Mouse (Mus musculus): ENCODE data around the gene Ccdc175. TPM values are rescaled to one million over a fixed set of nuclear protein-coding genes. Genes with fewer than 3 reads are reported as not detected.
A peak's percentile ranks its signal among the peaks of the same experiment; 100 is the strongest.

Gene Ccdc175
- polyA plus RNA-seq (2016; fragmentation: Nextera tagmentation; extraction: Ambion mirVana): not detected in 2 replicates

- H3K36me3 ChIP-seq: no peaks in the 10 kb centered on the region
- 81% methylated on average over 12 of the region's 12 CpGs for WGBS
- no peaks in the 10 kb centered on the region for H3K9me3 ChIP-seq (replicated peaks)
- DNase-seq (ENCODE audit: low spot score): no peak
- no peaks in the 10 kb centered on the region for H3K4me1 ChIP-seq
- H3K27ac ChIP-seq (replicated peaks): no peak within 1 kb of the TSS
- H3K4me3 ChIP-seq: no peak within 1 kb of the TSS
- H3K27me3 ChIP-seq (ENCODE audit: low read depth, poor library complexity, severe bottlenecking): no peaks in the 10 kb centered on the region
Observed at GRCm38 (mm10) chr12:72184929-72185328, at the start of gene Ccdc175. Gene Ccdc175, minus strand, starts transcription at chr12:72185029.

DNA sequence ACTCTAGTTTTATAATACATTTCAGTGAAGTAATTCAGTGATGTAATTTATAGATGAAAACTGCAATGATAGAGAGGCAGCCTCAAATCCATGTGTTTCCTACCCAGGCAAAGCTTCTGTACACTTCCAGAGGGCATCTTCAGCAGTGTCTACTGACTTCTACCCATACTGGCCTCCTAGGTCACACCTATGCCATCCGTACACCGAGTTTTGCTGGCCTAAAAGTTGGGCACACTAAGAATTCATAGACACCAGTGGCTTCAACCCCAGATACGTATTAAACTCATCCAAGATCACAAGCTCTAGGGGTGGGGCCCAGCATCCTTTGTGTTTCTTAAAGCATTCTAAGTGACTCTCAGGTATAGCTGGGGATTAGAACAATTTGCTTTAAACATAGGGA lies 49.3 kb upstream of the Ccdc175 start:
- peak overlapping the region; percentile 70; the same call in 1 of the 2 replicates for H3K4me3 ChIP-seq
- no peak overlapping the region for H3K27ac ChIP-seq (replicated peaks)

DNA sequence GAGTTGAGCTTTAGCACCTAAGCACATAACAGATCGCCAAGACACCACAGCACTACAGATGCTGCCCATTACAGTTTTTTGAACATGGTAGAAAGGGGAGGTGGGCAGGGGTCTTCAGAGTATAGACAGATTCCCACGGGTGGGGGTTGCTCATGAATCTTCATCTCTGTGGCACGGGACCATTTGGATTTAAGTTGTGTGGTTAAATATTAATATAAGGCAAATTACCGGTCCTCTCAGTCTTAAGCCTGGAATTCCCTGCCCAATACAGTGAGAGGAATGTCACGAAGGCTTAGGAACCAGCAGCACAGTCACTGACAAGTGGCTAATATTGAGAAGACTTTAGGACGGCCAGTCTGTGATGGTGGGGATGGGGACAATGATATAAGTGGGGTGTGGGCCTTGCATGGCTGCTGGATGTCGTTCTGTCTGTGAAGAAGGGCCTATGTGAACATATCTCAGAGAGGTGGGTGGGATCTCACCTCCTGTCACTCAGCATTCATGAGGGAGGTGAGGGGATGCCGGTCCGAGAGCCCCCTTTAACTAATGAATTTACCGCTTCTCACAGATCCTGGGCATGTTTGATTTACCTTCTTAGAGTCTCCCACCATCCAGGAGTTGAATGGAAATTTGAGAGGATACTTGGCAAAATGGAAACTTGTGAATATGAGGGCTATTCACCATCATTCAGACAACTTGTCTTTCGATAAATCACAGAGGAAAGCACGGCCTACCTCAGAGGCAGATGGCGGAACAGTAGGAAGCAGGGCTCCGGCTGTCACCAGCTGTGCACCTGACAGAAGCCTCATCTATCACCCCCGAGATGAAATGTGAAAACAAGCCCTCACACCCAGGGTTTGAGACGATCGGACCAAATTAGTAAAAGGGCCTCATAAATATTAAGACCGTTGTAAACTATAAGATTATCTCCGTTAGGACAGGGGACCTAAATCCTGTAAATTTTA lies 48.3 kb upstream of the Ccdc175 start:
- Histone ChIP-seq H3K36me3 (no peaks in the 10 kb centered on the region), H3K9me3 (replicated peaks) (no peaks in the 10 kb centered on the region), H3K27me3 (ENCODE audit: low read depth, poor library complexity, severe bottlenecking) (peaks cover 14% of the 10 kb centered on the region), H3K4me3 (peak overlapping the region; percentile 9; the same call in 1 of the 2 replicates), H3K4me1 (peaks cover 19% of the 10 kb centered on the region), H3K27ac (replicated peaks) (no peak overlapping the region)
- 90% methylated on average over 19 of the region's 19 CpGs for WGBS
- DNase-seq (ENCODE audit: low spot score): peak; percentile 3

More for the DNA sequence above, 49.3 kb upstream of the Ccdc175 start:
- no peaks in the 10 kb centered on the region for H3K9me3 ChIP-seq (replicated peaks)
- H3K4me1 ChIP-seq: peaks cover 21% of the 10 kb centered on the region
- DNase-seq (ENCODE audit: low spot score): no peak
- H3K36me3 ChIP-seq: no peaks in the 10 kb centered on the region
- WGBS: 88% methylated on average over 3 of the region's 3 CpGs
- peaks cover 23% of the 10 kb centered on the region for H3K27me3 ChIP-seq (ENCODE audit: low read depth, poor library complexity, severe bottlenecking)

- H3K36me3 ChIP-seq: no peaks in the 10 kb centered on the region
- no peak for DNase-seq (ENCODE audit: low spot score)
- peaks cover 26% of the 10 kb centered on the region for H3K4me1 ChIP-seq
- H3K9me3 ChIP-seq (replicated peaks): no peaks in the 10 kb centered on the region
- no peak overlapping the region for H3K4me3 ChIP-seq
- H3K27ac ChIP-seq (replicated peaks): no peak overlapping the region
- H3K27me3 ChIP-seq (ENCODE audit: low read depth, poor library complexity, severe bottlenecking): peaks cover 5% of the 10 kb centered on the region
- 88% methylated on average over 3 of the region's 3 CpGs for WGBS
Observed at GRCm38 (mm10) chr12:72232176-72232575, 47.3 kb upstream of the Ccdc175 start.

- 76% methylated on average over 8 of the region's 8 CpGs for WGBS
- no peak for DNase-seq (ENCODE audit: low spot score)
- Histone ChIP-seq H3K27ac (replicated peaks) (no peak overlapping the region), H3K4me3 (no peak overlapping the region), H3K36me3 (no peaks in the 10 kb centered on the region), H3K9me3 (replicated peaks) (no peaks in the 10 kb centered on the region), H3K27me3 (ENCODE audit: low read depth, poor library complexity, severe bottlenecking) (no peaks in the 10 kb centered on the region), H3K4me1 (peaks cover 12% of the 10 kb centered on the region; the same call in 1 of the 2 replicates)
Observed at GRCm38 (mm10) chr12:72229451-72230196, 44.8 kb upstream of the Ccdc175 start.

DNA sequence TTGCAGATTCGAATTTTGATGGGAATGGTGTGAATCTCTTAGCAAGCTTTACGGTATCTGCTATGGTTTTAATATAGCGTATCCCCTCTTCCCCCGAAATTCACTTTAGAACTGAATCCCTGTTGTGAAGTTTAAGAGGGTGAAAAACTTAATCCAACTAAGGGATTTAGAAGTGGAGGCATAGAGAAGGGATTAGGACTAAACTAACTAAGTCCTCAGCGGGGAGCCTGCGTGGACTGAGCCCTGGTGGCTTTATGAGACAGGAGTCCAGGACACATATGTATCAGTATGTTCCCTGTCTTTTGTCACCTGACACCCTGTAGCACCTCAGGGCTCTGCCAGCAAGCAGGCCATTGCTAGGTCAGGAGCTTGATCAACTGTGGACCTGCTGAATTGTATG lies 42.9 kb upstream of the Ccdc175 start:
- Histone ChIP-seq H3K27ac (replicated peaks) (no peak overlapping the region), H3K27me3 (ENCODE audit: low read depth, poor library complexity, severe bottlenecking) (no peaks in the 10 kb centered on the region), H3K36me3 (peaks cover 10% of the 10 kb centered on the region), H3K4me1 (peaks cover 12% of the 10 kb centered on the region; the same call in 1 of the 2 replicates), H3K9me3 (replicated peaks) (no peaks in the 10 kb centered on the region), H3K4me3 (no peak overlapping the region)
- DNase-seq (ENCODE audit: low spot score): no peak
- WGBS: 62% methylated on average over 6 of the region's 6 CpGs

GRCm38 (mm10) chr12:72225371-72225770 lies 40.5 kb upstream of the Ccdc175 start:
- H3K4me3 ChIP-seq: no peak overlapping the region
- no peaks in the 10 kb centered on the region for H3K27me3 ChIP-seq (ENCODE audit: low read depth, poor library complexity, severe bottlenecking)
- no peaks in the 10 kb centered on the region for H3K9me3 ChIP-seq (replicated peaks)
- H3K36me3 ChIP-seq: peaks cover 19% of the 10 kb centered on the region
- no peak for DNase-seq (ENCODE audit: low spot score)
- no peak overlapping the region for H3K27ac ChIP-seq (replicated peaks)
- H3K4me1 ChIP-seq: peaks cover 12% of the 10 kb centered on the region; the same call in 1 of the 2 replicates
- WGBS: 88% methylated on average over 3 of the region's 3 CpGs

- H3K4me3 ChIP-seq: no peak overlapping the region
- DNase-seq (ENCODE audit: low spot score): no peak
- H3K9me3 ChIP-seq (replicated peaks): no peaks in the 10 kb centered on the region
- no peaks in the 10 kb centered on the region for H3K27me3 ChIP-seq (ENCODE audit: low read depth, poor library complexity, severe bottlenecking)
- peaks cover 7% of the 10 kb centered on the region; the same call in 1 of the 2 replicates for H3K4me1 ChIP-seq
- no peak overlapping the region for H3K27ac ChIP-seq (replicated peaks)
- peaks cover 28% of the 10 kb centered on the region for H3K36me3 ChIP-seq
- WGBS: 91% methylated on average over 16 of the region's 16 CpGs
Observed at GRCm38 (mm10) chr12:72223557-72224102, 38.8 kb upstream of the Ccdc175 start.

DNA sequence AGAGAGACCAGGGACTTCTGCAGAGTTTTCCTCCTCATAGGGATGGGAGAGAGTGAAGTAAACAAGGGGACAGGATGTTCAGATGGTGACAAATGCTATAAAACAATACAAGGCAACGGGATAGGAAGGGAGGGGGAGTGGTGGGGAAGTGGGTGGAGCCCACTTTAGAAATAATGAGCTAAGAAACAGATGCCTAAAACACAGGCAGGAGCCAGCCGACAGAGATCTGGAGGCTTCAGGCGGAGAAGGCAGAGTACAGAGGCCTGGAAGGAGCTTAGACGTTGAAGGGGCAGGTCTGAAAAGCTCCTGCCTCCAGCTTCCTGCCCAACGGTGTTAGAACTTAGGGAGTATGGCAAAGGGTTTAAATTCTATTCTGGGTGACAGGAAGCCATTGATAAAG lies 28.7 kb upstream of the Ccdc175 start:
- DNase-seq (ENCODE audit: low spot score): no peak
- Histone ChIP-seq H3K36me3 (peaks cover 74% of the 10 kb centered on the region), H3K27me3 (ENCODE audit: low read depth, poor library complexity, severe bottlenecking) (no peaks in the 10 kb centered on the region), H3K4me3 (no peak overlapping the region), H3K9me3 (replicated peaks) (no peaks in the 10 kb centered on the region), H3K4me1 (no peaks in the 10 kb centered on the region), H3K27ac (replicated peaks) (no peak overlapping the region)
- WGBS: 63% methylated on average over 5 of the region's 5 CpGs

GRCm38 (mm10) chr12:72200828-72201227 lies 16.0 kb upstream of the Ccdc175 start:
- 88% methylated on average over 3 of the region's 3 CpGs for WGBS
- no peak overlapping the region for H3K27ac ChIP-seq (replicated peaks)
- no peak for DNase-seq (ENCODE audit: low spot score)
- no peak overlapping the region for H3K4me3 ChIP-seq
- H3K9me3 ChIP-seq (replicated peaks): no peaks in the 10 kb centered on the region
- no peaks in the 10 kb centered on the region for H3K36me3 ChIP-seq
- peaks cover 7% of the 10 kb centered on the region for H3K4me1 ChIP-seq
- H3K27me3 ChIP-seq (ENCODE audit: low read depth, poor library complexity, severe bottlenecking): no peaks in the 10 kb centered on the region

- H3K27ac ChIP-seq (replicated peaks): no peak overlapping the region; the same call in 1 of the 2 replicates
- H3K27me3 ChIP-seq (ENCODE audit: low read depth, poor library complexity, severe bottlenecking): no peaks in the 10 kb centered on the region
- no peak overlapping the region for H3K4me3 ChIP-seq
- H3K36me3 ChIP-seq: no peaks in the 10 kb centered on the region
- WGBS: 64% methylated on average over 18 of the region's 18 CpGs
- no peaks in the 10 kb centered on the region for H3K9me3 ChIP-seq (replicated peaks)
- peak; percentile 40 for DNase-seq (ENCODE audit: low spot score)
- H3K4me1 ChIP-seq: peaks cover 7% of the 10 kb centered on the region
Observed at GRCm38 (mm10) chr12:72197925-72198486, 13.2 kb upstream of the Ccdc175 start.

DNA sequence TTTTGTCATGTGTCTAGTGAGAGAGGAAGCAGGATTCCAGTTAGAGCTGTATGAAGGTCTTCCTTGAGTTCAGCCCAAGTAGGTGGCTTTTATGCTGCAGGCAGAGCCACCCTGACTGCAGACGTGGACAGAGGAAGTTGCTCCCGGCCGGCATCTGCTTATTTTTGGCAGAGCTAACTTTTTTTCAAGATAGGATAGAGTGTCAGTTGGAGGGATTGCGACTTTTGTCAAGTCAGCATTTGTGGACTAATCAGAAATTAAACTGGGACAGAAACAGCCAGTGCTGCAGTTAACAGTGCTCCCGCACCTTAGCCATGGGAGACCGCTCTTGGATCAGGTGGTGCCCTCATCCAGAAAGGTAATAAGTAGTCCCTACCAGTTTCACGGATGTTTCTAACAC lies 12.6 kb upstream of the Ccdc175 start:
- 80% methylated on average over 7 of the region's 7 CpGs for WGBS

More for the DNA sequence above, 12.6 kb upstream of the Ccdc175 start:
- no peaks in the 10 kb centered on the region for H3K9me3 ChIP-seq (replicated peaks)
- no peak overlapping the region for H3K4me3 ChIP-seq
- DNase-seq (ENCODE audit: low spot score): no peak
- no peaks in the 10 kb centered on the region for H3K27me3 ChIP-seq (ENCODE audit: low read depth, poor library complexity, severe bottlenecking)
- H3K27ac ChIP-seq (replicated peaks): no peak overlapping the region
- H3K36me3 ChIP-seq: no peaks in the 10 kb centered on the region
- peaks cover 7% of the 10 kb centered on the region for H3K4me1 ChIP-seq
